Mouse (Mus musculus): ENCODE measurements at regions not wholly inside any gene's neighbourhood (a gene's known extent, or its start where the extent isn't known, plus 50 kb on each side); places are given as distances from the start of the nearest gene placed in this dataset.

- DNase-seq (ENCODE audit: low spot score in 2 of 2): no peak
- Histone ChIP-seq H3K27ac (no peak overlapping the region), H3K4me3 (no peak overlapping the region)
- TF ChIP-seq CTCF (conservative IDR thresholded peaks at IDR 0.05): peak; percentile 41
These were observed 74.3 kb downstream of the Serpinb9g start for GRCm38 (mm10) chr13:33558927-33559326.

- no peak for TF ChIP-seq CTCF (conservative IDR thresholded peaks at IDR 0.05)
- DNase-seq (ENCODE audit: low spot score in 2 of 2): no peak
- Histone ChIP-seq H3K27ac (no peak overlapping the region), H3K4me3 (no peak overlapping the region)
These were observed 75.1 kb downstream of the Serpinb9g start for GRCm38 (mm10) chr13:33559719-33560118.

DNA sequence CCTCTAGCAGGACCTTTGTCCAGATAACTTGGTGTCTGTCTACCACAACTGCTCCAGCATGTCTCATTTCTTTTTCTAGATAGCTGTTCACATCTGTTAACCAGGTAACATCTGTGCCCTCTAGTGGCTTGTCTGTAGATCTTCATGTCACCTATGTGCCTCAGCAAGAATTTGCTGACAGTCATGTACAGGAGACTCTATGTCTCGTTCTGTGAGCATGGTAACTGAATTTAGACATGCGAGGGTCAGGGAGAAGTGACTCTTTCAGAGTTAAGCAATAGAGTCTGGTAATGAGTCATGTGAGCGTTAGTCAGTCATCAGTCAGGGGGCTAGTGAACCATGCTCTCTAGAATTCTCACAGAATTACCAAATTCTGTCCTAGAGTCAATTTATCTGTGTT lies 77.0 kb downstream of the Serpinb9g start:
- H3K4me3 ChIP-seq: no peak overlapping the region
- DNase-seq (ENCODE audit: low spot score in 2 of 2): no peak
- no peak; the same call in 1 of the 2 replicates for TF ChIP-seq CTCF (conservative IDR thresholded peaks at IDR 0.05)
- H3K27ac ChIP-seq: no peak overlapping the region

DNA sequence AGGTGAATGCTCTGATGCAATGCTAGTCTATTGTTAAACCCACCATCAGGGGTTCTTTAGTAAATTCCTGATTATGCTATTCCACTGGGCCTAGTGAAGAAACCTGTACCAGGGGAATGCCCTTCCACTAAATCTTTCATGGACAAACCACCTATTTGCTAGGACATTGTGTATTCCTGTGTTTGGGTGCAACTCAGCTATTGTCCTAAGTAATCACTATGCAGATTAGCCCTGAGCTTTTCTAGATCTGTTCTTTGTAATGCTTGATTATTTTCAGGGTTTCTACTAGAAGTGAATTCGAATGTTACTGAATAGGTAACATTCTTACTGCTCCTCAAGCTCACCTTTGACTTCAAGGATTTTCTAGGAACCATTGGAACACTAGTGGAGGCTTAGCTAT lies 78.3 kb downstream of the Serpinb9g start:
- no peak for TF ChIP-seq CTCF (conservative IDR thresholded peaks at IDR 0.05)
- H3K27ac ChIP-seq: no peak overlapping the region
- no peak for DNase-seq (ENCODE audit: low spot score in 2 of 2)
- H3K4me3 ChIP-seq: no peak overlapping the region

DNA sequence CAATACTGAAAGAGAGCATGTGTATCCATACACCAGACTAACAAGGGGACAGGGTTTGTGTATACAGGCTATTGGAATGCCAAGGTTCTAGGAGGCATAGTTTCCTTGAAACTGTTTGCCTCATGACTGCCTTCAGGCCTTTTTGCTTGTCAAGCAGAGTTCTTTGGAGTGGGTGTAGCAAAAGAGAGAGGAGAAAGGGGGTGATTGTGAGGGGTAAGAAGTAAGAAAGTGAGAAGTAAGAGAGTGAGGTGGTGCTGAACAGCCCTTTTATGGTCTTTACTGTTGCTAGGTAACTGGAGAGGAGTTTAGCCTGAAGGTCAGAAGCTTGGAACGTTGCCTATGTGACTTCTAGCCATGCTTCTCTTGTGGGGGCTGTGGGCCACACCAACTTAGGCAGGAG lies 78.8 kb downstream of the Serpinb9g start:
- no peak for DNase-seq (ENCODE audit: low spot score in 2 of 2)
- Histone ChIP-seq H3K4me3 (no peak overlapping the region), H3K27ac (no peak overlapping the region)
- no peak for TF ChIP-seq CTCF (conservative IDR thresholded peaks at IDR 0.05)

- Histone ChIP-seq H3K4me3 (no peak overlapping the region), H3K27ac (no peak overlapping the region)
- no peak for DNase-seq (ENCODE audit: low spot score in 2 of 2)
- no peak for TF ChIP-seq CTCF (conservative IDR thresholded peaks at IDR 0.05)
These were observed 83.3 kb downstream of the Serpinb9g start for GRCm38 (mm10) chr13:33567915-33568314.

DNA sequence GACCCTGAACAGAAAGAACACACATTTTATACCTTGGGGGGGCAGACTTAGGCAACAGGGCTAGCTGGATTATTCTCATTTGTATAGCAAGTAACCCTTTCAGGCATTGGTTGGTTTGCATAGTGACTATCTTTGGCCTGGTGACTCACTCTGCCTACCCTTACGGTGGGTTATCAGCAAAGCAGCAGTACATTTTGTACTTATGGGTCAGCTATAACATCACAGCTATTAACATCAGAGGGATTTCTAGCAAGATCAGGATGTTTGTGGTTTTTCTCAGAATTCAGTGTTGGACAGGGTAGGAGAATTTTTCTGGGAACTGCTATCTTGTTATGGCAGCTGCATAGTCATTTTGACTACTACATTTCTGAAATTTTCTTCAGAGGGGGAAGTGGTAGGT lies 84.7 kb downstream of the Serpinb9g start:
- no peak for TF ChIP-seq CTCF (conservative IDR thresholded peaks at IDR 0.05)
- Histone ChIP-seq H3K27ac (no peak overlapping the region), H3K4me3 (no peak overlapping the region)
- no peak for DNase-seq (ENCODE audit: low spot score in 2 of 2)

- DNase-seq (ENCODE audit: low spot score in 2 of 2): no peak
- no peak overlapping the region for H3K4me3 ChIP-seq
- no peak overlapping the region for H3K27ac ChIP-seq
- no peak for TF ChIP-seq CTCF (conservative IDR thresholded peaks at IDR 0.05)
These were observed 86.2 kb downstream of the Serpinb9g start for GRCm38 (mm10) chr13:33570836-33571235.

GRCm38 (mm10) chr13:33586065-33586464 lies 75.1 kb upstream of the Serpinb6d start:
- no peak overlapping the region for H3K27ac ChIP-seq
- TF ChIP-seq CTCF (conservative IDR thresholded peaks at IDR 0.05): no peak
- DNase-seq (ENCODE audit: low spot score in 2 of 2): no peak
- no peak overlapping the region for H3K4me3 ChIP-seq

All from layer of hippocampus, adult 2 months (tissue).